Mouse (Mus musculus): ENCODE results near the gene Npepps. TPM values are rescaled to one million over a fixed set of nuclear protein-coding genes. Genes with fewer than 3 reads are reported as not detected.

The Npepps gene
- total and polyA plus RNA-seq, 3 experiments, result 24.1 to 80.1 (median 77.7) TPM

DNA sequence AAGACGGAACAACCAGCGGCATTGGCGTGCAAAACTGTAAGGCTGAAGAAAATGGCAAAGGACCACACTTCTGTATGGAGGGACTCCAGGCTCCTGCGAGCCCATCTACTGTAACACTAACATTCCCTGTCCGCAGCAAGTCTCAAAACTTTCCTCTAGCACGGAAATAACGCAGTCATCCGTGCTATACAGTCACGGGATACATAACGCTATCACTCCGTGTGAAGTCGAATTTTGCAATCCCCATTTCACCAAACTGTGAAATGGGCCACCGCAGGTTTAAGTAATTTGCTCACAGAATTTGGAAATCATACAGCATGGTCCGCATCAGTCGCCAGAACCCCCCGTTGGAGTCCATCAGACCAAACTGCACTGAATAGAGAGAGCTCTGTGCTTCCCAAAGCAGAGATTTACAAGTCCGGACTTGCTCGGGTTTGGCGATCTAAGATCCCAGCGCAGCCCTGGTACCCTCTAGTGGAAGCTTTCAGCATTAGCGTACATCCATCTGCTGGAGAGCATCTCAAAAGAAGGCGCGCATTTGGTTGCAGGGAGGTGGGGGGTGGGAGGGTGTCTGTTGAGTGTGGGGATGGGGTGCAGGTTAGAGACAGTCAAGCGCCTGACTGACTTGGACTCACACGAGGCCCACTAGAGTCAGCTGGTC is 29.6 kb upstream of the Npepps start:
- TF ChIP-seq CTCF (IDR thresholded peaks at IDR 0.05) (peak; percentile 80), EP300 (IDR thresholded peaks at IDR 0.05; ENCODE audit: insufficient read depth, low read depth, low read length) (peak; percentile 85), POLR2A (IDR thresholded peaks at IDR 0.05; ENCODE audit: insufficient read depth, low read depth, low read length) (peak; percentile 53; the same call in 1 of the 2 replicates)
- H3K9ac ChIP-seq (ENCODE audit: low read depth, low read length), result peak overlapping the region; percentile 57
- under 1% methylated on average over 25 of the region's 25 CpGs for WGBS

DNA sequence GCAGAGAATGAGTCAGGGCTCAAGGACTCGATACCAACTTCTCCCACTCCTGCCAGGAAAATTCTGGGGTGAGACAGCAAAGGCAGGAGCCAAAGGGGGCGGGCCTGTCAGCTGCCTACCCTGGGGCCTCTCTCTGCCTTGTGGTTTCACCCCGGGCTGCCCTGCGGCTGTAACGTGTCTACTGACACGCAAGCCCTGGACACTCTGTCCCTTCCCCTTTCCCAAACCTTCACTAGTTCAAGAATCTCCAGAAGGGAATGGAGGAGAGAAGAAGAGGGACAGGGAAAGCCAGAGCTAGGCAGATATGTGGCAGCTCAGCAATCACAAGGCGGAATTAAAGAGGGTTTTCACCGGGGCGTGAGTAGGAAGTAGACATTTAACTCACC is 29.0 kb upstream of the Npepps start:
- Histone ChIP-seq H3K9ac (ENCODE audit: low read depth, low read length) (peak overlapping the region; percentile 57), H3K4me1 (ENCODE audit: control insufficient read depth, insufficient read depth, low read length) (peaks cover 3% of the 10 kb centered on the region; the same call in 1 of the 2 replicates), H3K4me3 (peak overlapping the region; percentile 59), H3K79me2 (replicated peaks; ENCODE audit: control insufficient read depth, insufficient read depth, low read length) (no peaks in the 10 kb centered on the region), H3K36me3 (ENCODE audit: control insufficient read depth, insufficient read depth, low read length) (no peaks in the 10 kb centered on the region), H3K27ac (peak overlapping the region; percentile 96), H3K27me3 (ENCODE audit: control insufficient read depth, insufficient read depth, low read length) (no peaks in the 10 kb centered on the region)
- intact Hi-C loops (cut with DNase I), result no loop called here
- DNase-seq, result peak; percentile 84 to 90
- 2% methylated on average over 9 of the region's 9 CpGs for WGBS
- TF ChIP-seq POLR2A (IDR thresholded peaks at IDR 0.05; ENCODE audit: insufficient read depth, low read depth, low read length) (peak; percentile 76), CTCF (IDR thresholded peaks at IDR 0.05) (no peak), EP300 (IDR thresholded peaks at IDR 0.05; ENCODE audit: insufficient read depth, low read depth, low read length) (peak; percentile 66)

More for the DNA sequence above, 29.6 kb upstream of the Npepps start:
- intact Hi-C loops (cut with DNase I), result loop anchor here (1.0 to 5.0 kb wide), 2 partner anchors 30 to 123 kb away; partner anchors contain the start of genes Kpnb1 and Npepps
- H3K4me3 ChIP-seq, result peak overlapping the region; percentile 59
- peak; percentile 73 to 84 for DNase-seq
- H3K79me2 ChIP-seq (replicated peaks; ENCODE audit: control insufficient read depth, insufficient read depth, low read length), result no peaks in the 10 kb centered on the region
- H3K36me3 ChIP-seq (ENCODE audit: control insufficient read depth, insufficient read depth, low read length), result no peaks in the 10 kb centered on the region
- peaks cover 3% of the 10 kb centered on the region; the same call in 1 of the 2 replicates for H3K4me1 ChIP-seq (ENCODE audit: control insufficient read depth, insufficient read depth, low read length)
- no peaks in the 10 kb centered on the region for H3K27me3 ChIP-seq (ENCODE audit: control insufficient read depth, insufficient read depth, low read length)
- H3K27ac ChIP-seq, result peak overlapping the region; percentile 96

DNA sequence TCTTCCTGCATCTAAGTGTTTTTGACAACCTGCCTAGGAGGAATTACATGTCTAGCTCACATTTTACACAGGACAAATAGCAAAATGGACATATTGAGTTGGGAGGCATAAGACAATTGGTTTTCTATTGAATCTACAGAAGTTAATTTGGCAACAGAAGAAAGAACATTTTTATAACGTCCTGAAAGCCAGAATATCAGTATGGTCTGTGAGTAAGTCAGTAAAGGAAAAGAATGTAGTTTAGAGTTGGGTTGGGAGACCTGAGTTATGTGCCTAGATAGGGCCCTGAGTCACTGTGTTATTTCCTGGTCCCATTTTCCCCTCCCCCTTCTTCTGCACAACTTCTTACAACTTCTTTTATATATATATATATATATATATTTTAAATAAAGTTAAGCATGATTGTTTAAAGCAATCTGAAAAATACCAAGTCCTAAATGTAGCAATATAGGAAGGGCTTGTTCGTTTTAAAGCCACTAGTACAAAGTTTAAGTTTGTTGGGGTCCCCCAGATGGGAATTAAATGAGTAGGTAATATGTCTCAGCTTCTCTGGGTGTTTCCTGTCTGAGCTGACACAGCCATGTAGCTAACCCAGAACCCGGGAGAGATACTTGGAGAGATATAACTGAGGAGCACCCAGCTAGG is 28.5 kb upstream of the Npepps start:
- Histone ChIP-seq H3K36me3 (ENCODE audit: control insufficient read depth, insufficient read depth, low read length) (no peaks in the 10 kb centered on the region), H3K27ac (peak overlapping the region; percentile 96), H3K4me3 (peak overlapping the region; percentile 59; the same call in 1 of the 2 replicates), H3K79me2 (replicated peaks; ENCODE audit: control insufficient read depth, insufficient read depth, low read length) (no peaks in the 10 kb centered on the region), H3K27me3 (ENCODE audit: control insufficient read depth, insufficient read depth, low read length) (no peaks in the 10 kb centered on the region), H3K4me1 (ENCODE audit: control insufficient read depth, insufficient read depth, low read length) (peaks cover 3% of the 10 kb centered on the region; the same call in 1 of the 2 replicates), H3K9ac (ENCODE audit: low read depth, low read length) (peak overlapping the region; percentile 10; the same call in 1 of the 2 replicates)
- WGBS, result 26% methylated on average over 3 of the region's 3 CpGs
- intact Hi-C loops (cut with DNase I), result no loop called here
- no peak for TF ChIP-seq POLR2A (IDR thresholded peaks at IDR 0.05; ENCODE audit: insufficient read depth, low read depth, low read length)
- TF ChIP-seq CTCF (IDR thresholded peaks at IDR 0.05), result no peak
- TF ChIP-seq EP300 (IDR thresholded peaks at IDR 0.05; ENCODE audit: insufficient read depth, low read depth, low read length), result no peak
- DNase-seq, result no peak

- no peak overlapping the region for H3K9ac ChIP-seq (ENCODE audit: low read depth, low read length)
- intact Hi-C loops (cut with DNase I), result no loop called here
- H3K27ac ChIP-seq, result peak overlapping the region; percentile 96
- 74% methylated on average over 11 of the region's 11 CpGs for WGBS
- peak in 1 of 2 experiments; percentile 39 for DNase-seq
- no peaks in the 10 kb centered on the region for H3K27me3 ChIP-seq (ENCODE audit: control insufficient read depth, insufficient read depth, low read length)
- no peak overlapping the region for H3K4me3 ChIP-seq
- H3K4me1 ChIP-seq (ENCODE audit: control insufficient read depth, insufficient read depth, low read length), result peaks cover 7% of the 10 kb centered on the region
- H3K36me3 ChIP-seq (ENCODE audit: control insufficient read depth, insufficient read depth, low read length), result no peaks in the 10 kb centered on the region
- no peaks in the 10 kb centered on the region for H3K79me2 ChIP-seq (replicated peaks; ENCODE audit: control insufficient read depth, insufficient read depth, low read length)
- TF ChIP-seq POLR2A (IDR thresholded peaks at IDR 0.05; ENCODE audit: insufficient read depth, low read depth, low read length), result no peak
- no peak for TF ChIP-seq CTCF (IDR thresholded peaks at IDR 0.05)
- no peak for TF ChIP-seq EP300 (IDR thresholded peaks at IDR 0.05; ENCODE audit: insufficient read depth, low read depth, low read length)
Measured at GRCm38 (mm10) chr11:97307294-97308069, 27.0 kb upstream of the Npepps start.

GRCm38 (mm10) chr11:97304631-97305030 is 24.2 kb upstream of the Npepps start:
- intact Hi-C loops (cut with DNase I), result no loop called here
- no peaks in the 10 kb centered on the region for H3K27me3 ChIP-seq (ENCODE audit: control insufficient read depth, insufficient read depth, low read length)
- no peak overlapping the region for H3K4me3 ChIP-seq
- H3K27ac ChIP-seq, result no peak overlapping the region
- H3K36me3 ChIP-seq (ENCODE audit: control insufficient read depth, insufficient read depth, low read length), result no peaks in the 10 kb centered on the region
- 81% methylated on average over 5 of the region's 5 CpGs for WGBS
- peaks cover 16% of the 10 kb centered on the region for H3K4me1 ChIP-seq (ENCODE audit: control insufficient read depth, insufficient read depth, low read length)
- TF ChIP-seq EP300 (IDR thresholded peaks at IDR 0.05; ENCODE audit: insufficient read depth, low read depth, low read length) (no peak), POLR2A (IDR thresholded peaks at IDR 0.05; ENCODE audit: insufficient read depth, low read depth, low read length) (no peak), CTCF (IDR thresholded peaks at IDR 0.05) (no peak)
- no peak overlapping the region for H3K9ac ChIP-seq (ENCODE audit: low read depth, low read length)
- H3K79me2 ChIP-seq (replicated peaks; ENCODE audit: control insufficient read depth, insufficient read depth, low read length), result no peaks in the 10 kb centered on the region
- DNase-seq, result no peak

Data from heart, adult 2 months (tissue).